ENCODE assay signal across 9 mouse cellular contexts in genomic region chr5:75148343-75149127, GRCm38 (mm10). TPM values are rescaled to one million over a fixed set of nuclear protein-coding genes. Genes with fewer than 3 reads are reported as not detected.
DNase-seq lines count a peak whose midpoint lies in the region; ATAC-seq lines count a peak whose summit lies in the region.
"Had no signal": no experiment of that assay in that cellular context is flagged by ENCODE, and none has a peak within 500 bp of the region (broad histone marks: within the 10 kb centered on the region; RNA-seq: fewer than 3 reads in every experiment).

No protein-coding gene starts in this region.

- no peaks in the 10 kb centered on the region for H3K9me3 ChIP-seq in embryonic facial prominence, embryonic 11.5 days (replicated peaks; ENCODE audit: control insufficient read depth, low read length)
- H3K9me3 ChIP-seq in heart, embryonic 15.5 days (replicated peaks): no peaks in the 10 kb centered on the region

- peak overlapping the region; percentile 39 for H3K9ac ChIP-seq in embryonic facial prominence, embryonic 11.5 days (replicated peaks; ENCODE audit: low read length)
- no peak overlapping the region for H3K9ac ChIP-seq in heart, embryonic 15.5 days
- H3K9ac ChIP-seq: liver, embryonic 14.5 days had no signal

- H3K27ac ChIP-seq in embryonic facial prominence, embryonic 11.5 days (replicated peaks; ENCODE audit: low read depth, low read length): peak overlapping the region; percentile 73
- H3K27ac ChIP-seq in heart, embryonic 15.5 days: peak overlapping the region; percentile 62
- H3K27ac ChIP-seq: liver, embryonic 14.5 days had no signal

- H3K27me3 ChIP-seq in embryonic facial prominence, embryonic 11.5 days (ENCODE audit: control insufficient read depth, insufficient read depth, low read length): peaks cover 5% of the 10 kb centered on the region; the same call in 1 of the 2 replicates
- peaks cover 87% of the 10 kb centered on the region for H3K27me3 ChIP-seq in heart, embryonic 15.5 days

- H3K4me1 ChIP-seq in embryonic facial prominence, embryonic 11.5 days (ENCODE audit: control insufficient read depth, insufficient read depth, low read length): peaks cover 5% of the 10 kb centered on the region; the same call in 1 of the 2 replicates
- peaks cover 41% of the 10 kb centered on the region for H3K4me1 ChIP-seq in heart, embryonic 15.5 days (replicated peaks)

- under 1% methylated on average over 30 of the region's 30 CpGs for WGBS in embryonic facial prominence, embryonic 11.5 days
- 3% methylated on average over 30 of the region's 30 CpGs for WGBS in heart, embryonic 15.5 days

- intact Hi-C loops in left cerebral cortex, postnatal 14 days (cut with DNase I): no loop called here

- peak overlapping the region; percentile 46 for H3K4me2 ChIP-seq in embryonic facial prominence, embryonic 11.5 days (ENCODE audit: low read depth, low read length)
- H3K4me2 ChIP-seq in heart, embryonic 15.5 days: peak overlapping the region; percentile 57

- peak; percentile 28 for DNase-seq in R1 (ENCODE audit: low read depth, low spot score)
- peak; percentile 88 for DNase-seq in embryonic facial prominence, embryonic 11.5 days (ENCODE audit: low spot score)
- peak; percentile 36 to 55 for DNase-seq in kidney, postnatal 25 days
- DNase-seq in retina, postnatal 1 day: peak; percentile 48
- DNase-seq in right cerebral cortex, postnatal 14 days: no peak
- no peak for DNase-seq in left cerebral cortex, postnatal 14 days (ENCODE audit: low spot score in 2 of 2)
- no peak for DNase-seq in cerebellum, adult 11-12 months

- ATAC-seq in embryonic facial prominence, embryonic 11.5 days (replicated peaks; ENCODE audit: insufficient number of reproducible peaks, low FRiP score, low TSS enrichment, low read depth): peak; percentile 40; the same call in 1 of the 2 replicates
- ATAC-seq in heart, embryonic 15.5 days (replicated peaks; ENCODE audit: insufficient number of reproducible peaks, insufficient read depth, low FRiP score, low read depth): no peak; the same call in 1 of the 2 replicates

- H3K4me3 ChIP-seq in embryonic facial prominence, embryonic 11.5 days (ENCODE audit: low read depth, low read length): peak overlapping the region; percentile 33
- H3K4me3 ChIP-seq in heart, embryonic 15.5 days: peak overlapping the region; percentile 47

- H3K36me3 ChIP-seq in embryonic facial prominence, embryonic 11.5 days (replicated peaks; ENCODE audit: control insufficient read depth, insufficient read depth, low read depth, low read length): no peaks in the 10 kb centered on the region
- H3K36me3 ChIP-seq in heart, embryonic 15.5 days: no peaks in the 10 kb centered on the region

RNA-seq across cellular contexts. Expression of gene Pdgfra, which starts 3.6 kb away (rescaled TPM):
- 87.2 and 88.6 TPM in 2 replicates for polyA plus RNA-seq in embryonic facial prominence, embryonic 11.5 days (2014; fragmentation: Nextera tagmentation; extraction: Ambion mirVana)
- polyA plus RNA-seq in heart, embryonic 15.5 days (2015; fragmentation: Nextera tagmentation; extraction: Ambion mirVana): 14.7 and 19.0 TPM in 2 replicates
- 10 to 100 TPM; 57.0 to 59.8 TPM for total RNA-seq in left cerebral cortex, postnatal 14 days (2021)

Comparison
In these comparisons a context has a peak if more than half of its experiments do, and no peak if none do; other contexts are left out.
1. DNase-seq: peak in R1 (single experiment), embryonic facial prominence, embryonic 11.5 days (single experiment), kidney, postnatal 25 days (2 of 2) and retina, postnatal 1 day (single experiment); none in right cerebral cortex, postnatal 14 days (single experiment), left cerebral cortex, postnatal 14 days (0 of 2) and cerebellum, adult 11-12 months (single experiment).